Mouse (Mus musculus) liver, adult (tissue): ENCODE measurements around the gene Ptprg.

Experiments used
- GATA4 ChIP-seq: IDR thresholded peaks from 2 replicates; pipeline ENCODE4 v1.6.1; 2014; ENCODE audit warnings: mild to moderate bottlenecking, low read length; ENCODE audit not compliant: insufficient replicate concordance

Gene Ptprg

GRCm38 (mm10) chr14:12065736-12066135 lies 512.4 kb downstream of the Ptprg start:
- TF ChIP-seq GATA4: no peak

- TF ChIP-seq GATA4: no peak
These were observed 516.4 kb downstream of the Ptprg start for GRCm38 (mm10) chr14:12069707-12070106.

GRCm38 (mm10) chr14:12070361-12070760 lies 517.0 kb downstream of the Ptprg start:
- no peak for TF ChIP-seq GATA4

GRCm38 (mm10) chr14:12070856-12071465 lies 517.6 kb downstream of the Ptprg start:
- no peak for TF ChIP-seq GATA4

- no peak for TF ChIP-seq GATA4
These were observed 518.9 kb downstream of the Ptprg start for GRCm38 (mm10) chr14:12072026-12072861.

GRCm38 (mm10) chr14:12073408-12074107 lies 520.2 kb downstream of the Ptprg start:
- no peak for TF ChIP-seq GATA4

- no peak for TF ChIP-seq GATA4
These were observed 523.9 kb downstream of the Ptprg start for GRCm38 (mm10) chr14:12077193-12077592.

GRCm38 (mm10) chr14:12079250-12079649 lies 525.9 kb downstream of the Ptprg start:
- no peak for TF ChIP-seq GATA4

- TF ChIP-seq GATA4: no peak
These were observed 526.6 kb downstream of the Ptprg start for GRCm38 (mm10) chr14:12079833-12080401.

- no peak for TF ChIP-seq GATA4
These were observed 529.0 kb downstream of the Ptprg start for GRCm38 (mm10) chr14:12082131-12082921.

- no peak for TF ChIP-seq GATA4
These were observed 530.7 kb downstream of the Ptprg start for GRCm38 (mm10) chr14:12084076-12084475.

GRCm38 (mm10) chr14:12085078-12085477 lies 531.7 kb downstream of the Ptprg start:
- TF ChIP-seq GATA4: no peak

- no peak for TF ChIP-seq GATA4
These were observed 532.8 kb downstream of the Ptprg start for GRCm38 (mm10) chr14:12086167-12086566.

- TF ChIP-seq GATA4: no peak
These were observed 536.6 kb downstream of the Ptprg start for GRCm38 (mm10) chr14:12089954-12090353.

GRCm38 (mm10) chr14:12091730-12092129 lies 538.4 kb downstream of the Ptprg start:
- no peak for TF ChIP-seq GATA4
